Mouse (Mus musculus) heart, adult 11 months (tissue): ENCODE data around the gene Zfp119b.
A peak's percentile ranks its signal among the peaks of the same experiment; 100 is the strongest.
"Not testable (repeated sequence)": the region's sequence is repeated elsewhere in the genome, so short reads cannot be mapped to it uniquely, and the experiment has no call there.

Experiments used
- DNase-seq: peaks from one replicate; pipeline ENCODE4 v3.0.0; 2022

Gene Zfp119b

DNA sequence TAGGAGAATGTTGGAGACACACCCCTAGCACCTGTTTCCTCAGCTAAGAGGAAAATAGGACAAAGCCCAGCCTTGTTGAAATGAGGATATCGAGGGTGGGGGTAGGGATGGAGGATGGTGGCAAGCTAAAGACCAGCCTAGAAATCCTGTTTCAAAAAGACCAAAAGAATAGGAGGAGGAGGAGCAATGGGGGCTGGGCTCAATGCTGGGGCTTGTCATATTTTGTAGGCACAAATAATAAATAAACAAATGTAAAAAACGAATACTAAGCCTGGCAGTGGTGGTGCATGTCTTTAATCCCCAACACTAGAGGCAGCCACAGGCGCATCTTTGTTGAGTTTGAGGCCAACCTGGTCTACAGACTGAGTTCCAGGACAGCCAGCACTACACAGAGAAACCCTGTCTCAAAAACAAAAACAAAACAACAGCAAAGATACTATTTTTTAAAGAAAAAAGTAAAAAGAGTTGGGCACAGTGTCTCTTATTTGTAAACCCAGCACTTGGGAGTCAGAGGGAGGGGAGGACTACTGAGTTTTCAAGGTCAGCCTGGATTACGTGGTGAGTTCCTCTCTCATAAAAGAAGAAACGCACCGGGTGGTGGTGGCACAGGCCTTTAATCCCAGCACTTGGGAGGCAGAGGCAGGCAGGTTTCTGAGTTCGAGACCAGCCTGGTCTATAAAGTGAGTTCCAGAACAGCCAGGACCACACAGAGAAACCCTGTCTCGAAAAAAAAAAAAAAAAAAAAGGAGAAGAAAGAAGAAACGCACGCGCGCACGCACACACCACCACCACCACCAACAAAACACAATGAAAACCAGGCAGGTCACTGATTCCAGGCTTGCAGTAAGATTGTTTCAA lies 8.7 kb upstream of the Zfp119b start:
- DNase-seq = peak; percentile 81

DNA sequence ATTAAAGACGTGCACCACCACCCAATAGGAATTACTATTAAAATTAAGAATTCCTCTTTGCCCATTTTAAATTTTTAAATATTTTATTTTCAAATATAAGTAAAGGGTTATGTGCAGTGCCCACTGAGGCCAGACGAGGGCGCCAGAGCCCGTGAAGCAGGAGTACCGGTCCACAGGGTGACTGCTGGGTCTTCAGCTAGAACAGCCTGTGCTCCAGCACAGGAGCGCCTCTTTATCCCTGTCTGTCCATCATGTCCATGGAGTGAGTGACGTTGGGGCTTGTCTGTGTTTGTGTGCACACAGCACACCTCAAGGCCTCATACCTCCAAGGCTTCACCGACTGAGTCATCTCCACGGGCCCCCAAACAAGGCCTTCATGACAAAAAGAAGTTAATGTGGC lies 7.9 kb upstream of the Zfp119b start:
- DNase-seq = peak; percentile 95

GRCm38 (mm10) chr17:55956591-55956990 lies 7.3 kb upstream of the Zfp119b start:
- DNase-seq = peak; percentile 88

DNA sequence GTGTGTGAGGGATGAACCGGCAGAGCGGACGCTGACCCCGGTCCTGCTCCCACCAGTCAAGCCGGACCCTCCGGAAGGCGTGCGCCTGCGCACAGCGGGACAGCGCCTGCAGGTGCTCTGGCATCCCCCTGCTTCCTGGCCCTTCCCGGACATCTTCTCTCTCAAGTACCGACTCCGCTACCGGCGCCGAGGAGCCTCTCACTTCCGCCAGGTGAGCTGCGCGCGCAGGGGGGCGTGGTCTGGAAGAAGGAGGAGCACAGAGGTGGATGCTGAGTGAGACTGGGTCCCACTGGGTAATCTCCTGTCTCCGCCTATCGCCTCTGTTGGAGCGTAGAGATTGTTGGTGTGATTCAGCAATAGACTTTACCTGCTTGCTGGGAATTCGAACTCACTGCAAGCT lies 6.8 kb upstream of the Zfp119b start:
- peak; percentile 94 for DNase-seq

GRCm38 (mm10) chr17:55954229-55954628 lies 4.9 kb upstream of the Zfp119b start:
- DNase-seq = peak; percentile 87

DNA sequence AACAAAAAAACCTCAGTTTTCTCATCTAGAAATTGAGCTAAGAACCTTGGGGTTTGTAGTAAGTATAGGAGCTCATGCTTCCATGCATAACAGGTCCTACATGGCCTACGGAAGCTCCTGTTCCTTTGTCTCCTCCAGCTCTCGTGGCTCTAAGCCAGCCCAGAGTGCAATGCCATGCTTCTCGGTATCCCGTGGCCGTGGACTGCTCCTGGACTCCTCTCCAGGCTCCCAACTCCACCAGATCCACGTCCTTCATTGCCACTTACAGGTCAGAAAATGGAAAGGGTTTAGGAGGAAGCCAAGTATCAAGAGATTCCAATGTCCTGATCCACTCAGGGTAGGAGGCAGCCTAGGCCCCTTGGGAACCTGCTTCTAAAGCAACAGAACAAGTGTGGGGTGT lies 4.5 kb upstream of the Zfp119b start:
- DNase-seq = peak; percentile 82

GRCm38 (mm10) chr17:55952447-55953027 lies 3.2 kb upstream of the Zfp119b start, which contains the start of gene Ebi3:
Gene Ebi3, plus strand, starts transcription at chr17:55952640.
- DNase-seq = peak; percentile 96

GRCm38 (mm10) chr17:55952041-55952440 lies 2.7 kb upstream of the Zfp119b start:
- DNase-seq = no peak

DNA sequence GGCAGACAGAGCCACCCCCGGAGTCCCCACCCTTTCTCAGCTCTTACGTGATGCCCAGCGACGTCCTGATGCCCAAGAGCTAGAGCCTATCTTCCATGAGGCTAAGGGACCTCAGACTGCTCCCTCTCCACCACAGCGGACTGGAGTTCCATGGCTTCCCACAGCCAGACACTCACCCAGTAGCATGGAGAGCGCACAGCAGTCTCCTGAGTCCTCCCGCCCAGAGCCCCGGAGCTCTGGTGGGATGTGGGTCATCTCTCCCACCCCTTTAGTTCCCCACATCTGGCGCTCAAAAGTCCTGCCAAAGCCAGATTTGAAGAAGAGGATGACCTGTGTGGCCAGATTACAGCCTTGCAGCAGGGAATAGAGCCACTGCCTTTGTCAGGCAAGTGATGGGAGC lies 1.3 kb upstream of the Zfp119b start:
- DNase-seq = peak; percentile 90

- DNase-seq = no peak
Measured at GRCm38 (mm10) chr17:55948647-55949046, 653 bp downstream of the Zfp119b start.

DNA sequence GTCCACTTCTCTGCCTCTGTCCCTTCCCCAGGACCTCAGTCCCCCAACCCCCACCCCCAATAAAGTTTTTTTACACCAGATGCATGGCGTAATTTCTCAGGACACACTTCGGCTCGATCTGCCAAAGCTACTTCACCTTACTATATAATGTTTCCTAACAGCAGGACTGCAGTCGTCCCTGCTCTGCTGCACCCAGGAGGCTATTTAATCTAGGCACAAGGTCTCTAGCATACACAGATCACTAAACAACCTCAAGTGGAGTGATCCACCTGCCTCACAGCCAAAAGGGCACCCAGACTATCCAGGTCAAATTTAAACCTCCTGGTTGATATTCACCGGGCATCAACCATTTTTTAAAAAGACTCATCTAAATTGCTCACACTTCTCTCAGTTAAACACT lies 3.6 kb downstream of the Zfp119b start:
- peak; percentile 90 for DNase-seq

- peak; percentile 100 for DNase-seq
Measured at GRCm38 (mm10) chr17:55944866-55945682, 4.2 kb downstream of the Zfp119b start.

DNA sequence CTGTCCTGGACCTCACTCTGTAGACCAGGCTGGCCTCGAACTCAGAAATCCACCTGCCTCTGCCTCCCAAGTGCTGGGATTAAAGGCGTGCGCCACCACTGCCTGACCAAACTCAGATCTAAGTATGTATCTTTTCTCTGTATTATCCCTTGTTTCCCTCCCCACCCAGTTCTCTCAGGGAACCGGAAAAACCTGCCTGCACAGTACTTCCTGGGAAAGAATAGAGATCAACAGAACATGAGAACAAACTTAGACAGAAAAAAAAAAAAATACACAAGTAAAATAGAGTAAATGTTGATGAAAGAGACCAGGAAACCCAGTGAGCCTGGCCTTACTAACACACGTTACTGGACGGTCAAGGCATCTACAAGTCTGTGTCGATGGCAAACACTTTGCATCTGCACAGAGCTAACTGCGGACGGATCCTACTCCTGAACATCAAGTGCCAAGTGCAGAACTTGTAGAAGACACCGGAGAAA lies 4.9 kb downstream of the Zfp119b start:
- DNase-seq = peak; percentile 86

DNA sequence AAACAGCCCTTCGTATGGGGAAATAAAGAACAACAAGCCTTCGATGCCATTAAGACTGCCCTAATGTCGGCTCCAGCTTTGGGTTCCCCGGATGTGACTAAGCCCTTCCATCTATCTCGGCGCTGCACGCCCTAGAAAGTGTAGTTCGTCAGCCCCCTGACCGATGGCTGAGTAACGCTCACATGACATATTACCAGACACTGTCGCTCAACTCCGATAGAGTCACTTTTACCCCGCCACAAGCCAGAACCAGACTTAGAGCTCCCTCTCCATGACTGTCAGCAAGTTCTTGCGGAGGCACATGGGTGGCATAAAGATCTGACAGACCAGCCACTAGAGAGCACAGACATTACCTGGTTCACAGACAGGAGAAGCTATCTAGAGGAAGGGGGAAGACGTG lies 16.1 kb downstream of the Zfp119b start:
- DNase-seq = peak; percentile 89

- DNase-seq = peak; percentile 55
Measured at GRCm38 (mm10) chr17:55932635-55933034, 16.7 kb downstream of the Zfp119b start.

DNA sequence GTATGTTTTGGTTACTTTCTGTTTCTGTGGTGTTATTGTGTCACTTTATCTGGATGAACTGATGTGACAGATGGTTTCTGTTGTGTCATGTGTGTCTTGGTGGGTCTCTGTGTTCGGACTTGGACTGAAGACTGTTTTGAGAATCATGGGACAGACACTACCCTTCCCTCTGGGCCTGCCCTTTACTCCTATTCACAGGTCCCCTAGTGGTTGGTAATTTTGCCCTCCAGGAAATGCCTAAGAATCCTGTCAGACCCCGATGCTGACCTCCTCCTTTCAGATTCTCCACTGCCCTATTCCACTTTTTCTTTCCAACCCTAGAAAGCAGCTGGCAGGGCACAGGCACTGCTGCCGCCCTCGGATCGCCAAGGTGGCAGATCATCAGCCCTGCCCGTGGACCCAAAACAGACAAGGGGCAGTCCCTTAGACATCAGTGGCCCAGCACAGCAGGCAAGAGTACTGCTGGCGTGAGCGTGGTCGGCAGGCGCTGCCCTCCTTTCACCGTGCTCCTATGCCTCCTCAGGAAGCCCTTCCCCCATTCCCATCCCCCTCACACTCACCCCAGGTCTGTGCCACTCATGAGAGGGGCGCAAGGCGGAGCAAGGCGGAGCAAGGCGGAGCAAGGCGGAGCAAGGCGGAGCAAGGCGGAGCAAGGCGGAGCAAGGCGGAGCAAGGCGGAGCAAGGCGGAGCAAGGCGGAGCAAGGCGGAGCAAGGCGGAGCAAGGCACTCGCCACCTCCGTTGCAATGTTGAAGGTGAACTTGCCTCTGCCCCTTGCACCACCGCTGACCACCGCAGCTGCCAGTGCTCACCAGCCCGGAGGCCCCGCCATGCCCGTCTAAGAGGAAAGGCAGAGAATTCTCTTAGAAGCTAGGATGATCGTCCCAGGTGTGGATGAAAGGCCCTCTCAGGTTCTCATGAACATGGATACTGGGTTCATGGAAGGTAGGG lies 17.5 kb downstream of the Zfp119b start:
- DNase-seq = peak; percentile 95

- DNase-seq = no peak
Measured at GRCm38 (mm10) chr17:55906669-55907068, 42.6 kb downstream of the Zfp119b start.

DNA sequence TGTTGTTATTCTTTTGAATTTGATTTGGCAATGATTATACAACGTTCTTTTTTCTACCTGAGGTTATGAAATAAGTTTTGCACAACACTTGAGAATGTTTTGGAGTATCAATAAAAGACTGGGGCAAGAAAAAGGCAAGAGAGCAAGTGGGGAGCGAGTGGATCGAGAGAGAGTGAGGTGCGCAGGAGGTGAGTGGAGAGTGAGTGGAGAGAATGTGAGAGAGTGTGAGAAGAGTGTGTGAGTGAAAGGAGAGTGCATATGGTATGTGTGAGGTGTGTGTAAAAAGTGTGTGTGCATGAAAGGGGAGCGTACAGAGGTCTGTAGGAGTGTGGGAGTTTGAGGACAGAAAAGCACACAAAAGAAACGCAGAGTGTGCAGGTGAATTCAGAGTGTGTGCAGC lies 45.2 kb downstream of the Zfp119b start:
- DNase-seq = no peak

- no peak for DNase-seq
Measured at GRCm38 (mm10) chr17:55903687-55904086, 45.6 kb downstream of the Zfp119b start.

DNA sequence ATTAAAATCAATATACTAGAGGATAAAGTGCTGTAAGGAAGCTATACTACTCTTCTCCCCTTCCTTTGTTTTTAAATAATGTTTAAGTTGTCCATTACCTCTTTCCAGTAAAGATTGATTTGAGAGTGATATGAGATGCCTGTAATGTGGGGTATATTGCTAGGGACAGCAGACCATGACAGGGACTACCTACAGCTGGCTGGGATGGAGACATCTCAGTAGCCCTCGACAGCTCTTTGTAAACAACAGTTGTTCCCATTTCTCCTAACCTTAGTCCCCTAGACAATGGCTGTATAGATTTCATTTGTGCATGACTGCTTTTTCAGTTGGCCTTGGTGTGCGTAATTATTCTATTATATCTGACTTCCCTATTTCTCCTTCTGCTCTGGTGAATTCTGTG lies 46.2 kb downstream of the Zfp119b start:
- no peak for DNase-seq

DNA sequence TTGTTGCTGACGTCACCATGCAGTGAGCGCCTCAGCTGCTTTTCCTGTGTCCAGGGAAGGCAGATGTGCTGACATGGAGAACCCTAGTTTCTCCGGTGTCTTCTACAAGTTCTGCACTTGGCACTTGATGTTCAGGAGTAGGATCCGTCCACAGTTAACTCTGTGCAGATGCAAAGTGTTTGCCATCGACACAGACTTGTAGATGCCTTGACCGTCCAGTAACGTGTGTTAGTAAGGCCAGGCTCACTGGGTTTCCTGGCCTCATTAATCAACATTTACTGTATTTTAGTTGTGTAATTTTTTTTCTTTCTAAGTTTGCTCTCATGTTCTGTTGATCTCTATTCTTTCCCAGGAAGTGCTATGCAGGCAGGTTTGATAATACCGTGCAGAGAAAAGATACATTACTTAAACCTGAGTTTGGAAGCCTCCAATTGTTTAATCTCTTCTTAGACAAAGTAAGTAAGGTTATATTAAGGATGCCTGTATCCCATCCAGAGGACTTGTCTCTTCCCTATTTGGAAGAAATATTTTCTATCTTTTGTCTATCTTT lies 56.8 kb downstream of the Zfp119b start:
- not testable (repeated sequence) for DNase-seq
